ENCODE assay signal across 1 mouse cellular context in the genomic region with DNA sequence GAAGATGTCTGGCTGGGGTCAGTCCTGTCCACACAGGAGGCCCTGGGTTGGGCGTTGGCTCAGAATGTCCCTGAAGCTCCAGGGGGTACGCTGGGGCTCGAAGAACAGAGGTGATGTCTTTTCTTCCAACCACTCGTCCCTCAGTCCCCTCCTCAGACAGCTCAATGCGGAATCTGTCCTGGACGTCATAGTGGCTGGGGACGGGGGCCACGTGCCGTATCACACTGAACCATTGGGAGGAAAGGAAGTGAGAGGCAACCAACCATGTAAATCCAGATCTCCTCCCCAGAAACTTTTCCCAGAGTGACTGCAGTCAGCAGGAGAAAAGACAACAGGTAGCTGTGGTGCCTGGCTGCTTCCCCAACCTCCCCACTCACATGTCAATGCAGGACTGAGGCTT.
TF ChIP-seq lines count a peak whose summit lies in the region.

No protein-coding gene starts in this region.

TF ChIP-seq in MEL, 35 proteins besides CTCF, POLR2A, EP300 and RAD21 (continued from another document):
- TF ChIP-seq MAZ (IDR thresholded peaks at IDR 0.05; ENCODE audit: low read depth, low read length) = peak; percentile 21; the same call in 1 of the 2 replicates
- no peak for TF ChIP-seq ETS1 (IDR thresholded peaks at IDR 0.05; ENCODE audit: low read depth, low read length)
- peak; percentile 82 for TF ChIP-seq MAX (IDR thresholded peaks at IDR 0.05; ENCODE audit: low read length)
- TF ChIP-seq E2F4 (IDR thresholded peaks at IDR 0.05; ENCODE audit: borderline replicate concordance, low read depth, low read length) = no peak
- TF ChIP-seq ZC3H11A (IDR thresholded peaks at IDR 0.05; ENCODE audit: low read depth, low read length) = no peak
- no peak for TF ChIP-seq USF2 (IDR thresholded peaks at IDR 0.05; ENCODE audit: borderline replicate concordance in 1 of 2, insufficient read depth in 1 of 2, low read depth in 1 of 2, low read length in 2 of 2)
- TF ChIP-seq ZMIZ1 (IDR thresholded peaks at IDR 0.05; ENCODE audit: low read depth, low read length) = no peak
- TF ChIP-seq ELF1 (IDR thresholded peaks at IDR 0.05; ENCODE audit: low read depth, low read length) = 0 out of 2 replicates have a peak, but pooled peaks have one; percentile 8
- TF ChIP-seq TCF12 (IDR thresholded peaks at IDR 0.05; ENCODE audit: low read depth, low read length) = peak; percentile 31; the same call in 1 of the 2 replicates
- TF ChIP-seq ZNF384 (IDR thresholded peaks at IDR 0.05; ENCODE audit: low read depth, low read length) = no peak
- peak; percentile 53; the same call in 1 of the 2 replicates for TF ChIP-seq BHLHE40 (IDR thresholded peaks at IDR 0.05; ENCODE audit: borderline replicate concordance, low read depth, low read length)
- no peak for TF ChIP-seq JUND (IDR thresholded peaks at IDR 0.05; ENCODE audit: low read depth, low read length)
- no peak for TF ChIP-seq MEF2A (IDR thresholded peaks at IDR 0.05; ENCODE audit: extremely low read depth, insufficient replicate concordance, low read depth, low read length, poor library complexity, severe bottlenecking)
- no peak for TF ChIP-seq KAT2A (conservative IDR thresholded peaks at IDR 0.05; ENCODE audit: low read depth, low read length)
- no peak for TF ChIP-seq ZKSCAN1 (IDR thresholded peaks at IDR 0.05; ENCODE audit: low read depth, low read length)
- no peak for TF ChIP-seq CHD1 (IDR thresholded peaks at IDR 0.05; ENCODE audit: low read depth, low read length)
- no peak for TF ChIP-seq SMC3 (IDR thresholded peaks at IDR 0.05; ENCODE audit: low read depth, low read length)
- no peak for TF ChIP-seq POLR2AphosphoS5 (IDR thresholded peaks at IDR 0.05; ENCODE audit: borderline replicate concordance, low read depth, low read length)
- no peak for TF ChIP-seq POLR2AphosphoS2 (IDR thresholded peaks at IDR 0.05; ENCODE audit: low read length)
- TF ChIP-seq MYC (IDR thresholded peaks at IDR 0.05; ENCODE audit: low read depth, low read length) = no peak; the same call in 1 of the 2 replicates
- no peak for TF ChIP-seq NELFE (IDR thresholded peaks at IDR 0.05; ENCODE audit: low read depth, low read length)
- no peak for TF ChIP-seq TBP (IDR thresholded peaks at IDR 0.05; ENCODE audit: low read depth, low read length)
- peak; percentile 78; the same call in 1 of the 2 replicates for TF ChIP-seq MXI1 (IDR thresholded peaks at IDR 0.05; ENCODE audit: low read depth, low read length)
- TF ChIP-seq USF1 (IDR thresholded peaks at IDR 0.05; ENCODE audit: low read depth, low read length) = peak; percentile 79
- peak; percentile 49; the same call in 1 of the 2 replicates for TF ChIP-seq SIN3A (IDR thresholded peaks at IDR 0.05; ENCODE audit: low read length)
- TF ChIP-seq GATA1 (IDR thresholded peaks at IDR 0.05; ENCODE audit: low read depth, low read length) = no peak
- TF ChIP-seq HCFC1 (IDR thresholded peaks at IDR 0.05; ENCODE audit: low read depth, low read length) = no peak
- TF ChIP-seq TAL1 (IDR thresholded peaks at IDR 0.05; ENCODE audit: low read length) = no peak; the same call in 1 of the 2 replicates
